Mouse (Mus musculus) T-helper 2 cell (primary cell): ENCODE data around the gene Ehhadh.
"Not testable (repeated sequence)": the region's sequence is repeated elsewhere in the genome, so short reads cannot be mapped to it uniquely, and the experiment has no call there.

Experiments
- in situ Hi-C: fragments of 300-600 bp; cut with MboI, MseI; formaldehyde crosslinking; loops from one replicate; pipeline ENCODE4 v1.15.1; 2025; ENCODE audit warnings: high pct_unique_total_duplicates

Ehhadh gene

GRCm38 (mm10) chr16:21794697-21795045 lies 7.1 kb upstream of the Ehhadh start:
- in situ Hi-C loops = no loop called here

- in situ Hi-C loops = no loop called here
These were observed 6.5 kb upstream of the Ehhadh start, which contains the start of gene Map3k13 for GRCm38 (mm10) chr16:21793875-21794696. TSS of gene Map3k13 (plus strand) at chr16:21794346.

- in situ Hi-C loops = not testable (repeated sequence)
These were observed 5.6 kb upstream of the Ehhadh start for GRCm38 (mm10) chr16:21793080-21793810.

- in situ Hi-C loops = no loop called here
These were observed 4.2 kb upstream of the Ehhadh start for GRCm38 (mm10) chr16:21791779-21792178.

- in situ Hi-C loops = no loop called here
These were observed 2.9 kb upstream of the Ehhadh start for GRCm38 (mm10) chr16:21790469-21790868.

- in situ Hi-C loops = no loop called here
These were observed 1.6 kb upstream of the Ehhadh start for GRCm38 (mm10) chr16:21789180-21789579.

- in situ Hi-C loops = no loop called here
These were observed 974 bp upstream of the Ehhadh start for GRCm38 (mm10) chr16:21788581-21788980.

- in situ Hi-C loops = no loop called here
These were observed 1.3 kb downstream of the Ehhadh start for GRCm38 (mm10) chr16:21786317-21786716.

GRCm38 (mm10) chr16:21785000-21785399 lies 2.6 kb downstream of the Ehhadh start:
- in situ Hi-C loops = no loop called here

- in situ Hi-C loops = no loop called here
These were observed 4.8 kb downstream of the Ehhadh start for GRCm38 (mm10) chr16:21782807-21783206.

GRCm38 (mm10) chr16:21781895-21782294 lies 5.7 kb downstream of the Ehhadh start:
- in situ Hi-C loops = no loop called here

- in situ Hi-C loops = no loop called here
These were observed 6.3 kb downstream of the Ehhadh start for GRCm38 (mm10) chr16:21781277-21781676.

- in situ Hi-C loops = no loop called here
These were observed 8.5 kb downstream of the Ehhadh start for GRCm38 (mm10) chr16:21779149-21779548.

GRCm38 (mm10) chr16:21778293-21778866 lies 9.2 kb downstream of the Ehhadh start:
- in situ Hi-C loops = no loop called here

GRCm38 (mm10) chr16:21774725-21775124 lies 12.9 kb downstream of the Ehhadh start:
- in situ Hi-C loops = no loop called here

GRCm38 (mm10) chr16:21769667-21770066 lies 17.9 kb downstream of the Ehhadh start:
- in situ Hi-C loops = no loop called here

- in situ Hi-C loops = no loop called here
These were observed 19.4 kb downstream of the Ehhadh start for GRCm38 (mm10) chr16:21768255-21768654.

- in situ Hi-C loops = no loop called here
These were observed 29.2 kb downstream of the Ehhadh start for GRCm38 (mm10) chr16:21758447-21758846.

GRCm38 (mm10) chr16:21743401-21743800 lies 44.2 kb downstream of the Ehhadh start:
- in situ Hi-C loops = no loop called here

- in situ Hi-C loops = no loop called here
These were observed 44.7 kb downstream of the Ehhadh start for GRCm38 (mm10) chr16:21742898-21743297.

GRCm38 (mm10) chr16:21742191-21742870 lies 45.3 kb downstream of the Ehhadh start:
- in situ Hi-C loops = no loop called here

- in situ Hi-C loops = no loop called here
These were observed 46.1 kb downstream of the Ehhadh start for GRCm38 (mm10) chr16:21741542-21741941.
